Mouse (Mus musculus): Measurements from ENCODE around the gene Ppp1cb. TPM values are rescaled to one million over a fixed set of nuclear protein-coding genes. Genes with fewer than 3 reads are reported as not detected.

Ppp1cb gene
- total and polyA plus RNA-seq, 3 experiments: 13.7 to 250 (median 233) TPM

DNA sequence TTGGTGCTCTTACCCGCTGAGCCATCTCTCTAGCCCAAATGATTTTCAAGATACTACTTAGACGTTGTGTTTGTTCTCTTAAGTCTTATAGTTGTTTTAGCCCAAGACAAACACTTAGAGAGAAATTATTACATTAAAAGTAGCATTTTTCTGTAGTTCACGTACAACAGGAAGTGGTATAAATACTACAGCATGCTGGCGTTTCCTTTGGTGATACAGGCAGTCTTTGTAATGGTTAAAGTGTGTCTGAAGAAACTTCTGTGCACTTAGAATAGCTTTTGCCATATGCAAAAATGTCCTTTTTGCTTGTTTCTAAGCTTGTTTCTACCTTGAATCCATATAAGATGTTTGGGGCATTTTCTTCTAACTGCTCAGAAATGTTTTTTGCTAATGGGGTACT is 20.3 kb downstream of the Ppp1cb start:
- DNase-seq (ENCODE audit: low spot score): no peak
- peaks cover 66% of the 10 kb centered on the region for H3K36me3 ChIP-seq (replicated peaks)
- peaks cover 4% of the 10 kb centered on the region for H3K4me1 ChIP-seq (ENCODE audit: insufficient read depth, low read depth, low read length)

DNA sequence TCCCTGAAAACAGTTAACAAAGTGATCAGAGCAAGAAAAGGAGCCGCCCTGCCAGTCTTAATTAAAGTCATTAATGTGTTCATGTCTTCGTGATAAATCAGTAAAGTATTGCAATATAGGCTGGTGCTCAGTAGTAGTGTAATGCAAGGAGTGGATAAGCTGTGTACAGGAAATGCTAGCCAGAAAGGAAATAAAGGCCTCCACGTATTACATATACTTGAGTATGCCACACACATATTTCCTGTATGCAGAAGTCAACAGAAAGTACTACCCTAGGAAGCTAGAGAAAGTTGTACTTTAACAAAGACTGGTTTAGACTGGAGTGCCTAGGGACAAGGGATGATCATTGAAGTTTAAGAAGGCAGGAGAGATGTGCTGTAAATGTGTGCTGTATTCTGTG is 26.8 kb downstream of the Ppp1cb start:
- DNase-seq (ENCODE audit: low spot score) (no peak), ATAC-seq (ENCODE audit: extremely low read depth, insufficient number of reproducible peaks, low FRiP score, poor library complexity, severe bottlenecking) (no peak)
- H3K9me3 ChIP-seq (replicated peaks): no peaks in the 10 kb centered on the region
- TF ChIP-seq TAL1 (conservative IDR thresholded peaks at IDR 0.05; ENCODE audit: low read depth, low read length) (no peak), POLR2AphosphoS5 (IDR thresholded peaks at IDR 0.05; ENCODE audit: insufficient replicate concordance, low read depth, low read length) (no peak), GATA2 (IDR thresholded peaks at IDR 0.05; ENCODE audit: borderline replicate concordance, low read depth, low read length) (no peak), GATA1 (IDR thresholded peaks at IDR 0.05; ENCODE audit: borderline replicate concordance, low read length) (no peak), CTCF (IDR thresholded peaks at IDR 0.05; ENCODE audit: low read depth, low read length) (no peak)
- no peak overlapping the region for H3K4me3 ChIP-seq (ENCODE audit: low read depth, low read length)
- H3K36me3 ChIP-seq (replicated peaks): peaks cover 89% of the 10 kb centered on the region
- H3K4me1 ChIP-seq (ENCODE audit: insufficient read depth, low read depth, low read length): no peaks in the 10 kb centered on the region; the same call in 1 of the 2 replicates
- no peaks in the 10 kb centered on the region for H3K27me3 ChIP-seq (ENCODE audit: insufficient read depth, low read length)

More for the DNA sequence above, 20.3 kb downstream of the Ppp1cb start:
- no peak overlapping the region for H3K4me3 ChIP-seq (ENCODE audit: low read depth, low read length)
- TF ChIP-seq GATA1 (IDR thresholded peaks at IDR 0.05; ENCODE audit: borderline replicate concordance, low read length): no peak
- no peak for TF ChIP-seq GATA2 (IDR thresholded peaks at IDR 0.05; ENCODE audit: borderline replicate concordance, low read depth, low read length)
- no peak for TF ChIP-seq POLR2AphosphoS5 (IDR thresholded peaks at IDR 0.05; ENCODE audit: insufficient replicate concordance, low read depth, low read length)
- no peak for TF ChIP-seq TAL1 (conservative IDR thresholded peaks at IDR 0.05; ENCODE audit: low read depth, low read length)
- TF ChIP-seq CTCF (IDR thresholded peaks at IDR 0.05; ENCODE audit: low read depth, low read length): no peak
- H3K27me3 ChIP-seq (ENCODE audit: insufficient read depth, low read length): no peaks in the 10 kb centered on the region
- ATAC-seq (ENCODE audit: extremely low read depth, insufficient number of reproducible peaks, low FRiP score, poor library complexity, severe bottlenecking): no peak
- H3K9me3 ChIP-seq (replicated peaks): no peaks in the 10 kb centered on the region

GRCm38 (mm10) chr5:32488044-32488443 is 29.4 kb downstream of the Ppp1cb start:
- ATAC-seq (ENCODE audit: extremely low read depth, insufficient number of reproducible peaks, low FRiP score, poor library complexity, severe bottlenecking): no peak
- DNase-seq (ENCODE audit: low spot score): no peak
- Histone ChIP-seq H3K4me3 (ENCODE audit: low read depth, low read length) (no peak overlapping the region), H3K27me3 (ENCODE audit: insufficient read depth, low read length) (no peaks in the 10 kb centered on the region), H3K4me1 (ENCODE audit: insufficient read depth, low read depth, low read length) (no peaks in the 10 kb centered on the region), H3K9me3 (replicated peaks) (no peaks in the 10 kb centered on the region), H3K36me3 (replicated peaks) (peaks cover 82% of the 10 kb centered on the region)
- TF ChIP-seq CTCF (IDR thresholded peaks at IDR 0.05; ENCODE audit: low read depth, low read length) (no peak), TAL1 (conservative IDR thresholded peaks at IDR 0.05; ENCODE audit: low read depth, low read length) (no peak), GATA2 (IDR thresholded peaks at IDR 0.05; ENCODE audit: borderline replicate concordance, low read depth, low read length) (no peak), GATA1 (IDR thresholded peaks at IDR 0.05; ENCODE audit: borderline replicate concordance, low read length) (no peak), POLR2AphosphoS5 (IDR thresholded peaks at IDR 0.05; ENCODE audit: insufficient replicate concordance, low read depth, low read length) (no peak)

GRCm38 (mm10) chr5:32494084-32494700 is 35.5 kb downstream of the Ppp1cb start:
- DNase-seq (ENCODE audit: low spot score) (no peak), ATAC-seq (ENCODE audit: extremely low read depth, insufficient number of reproducible peaks, low FRiP score, poor library complexity, severe bottlenecking) (no peak)
- Histone ChIP-seq H3K27me3 (ENCODE audit: insufficient read depth, low read length) (no peaks in the 10 kb centered on the region), H3K9me3 (replicated peaks) (no peaks in the 10 kb centered on the region), H3K36me3 (replicated peaks) (peaks cover 60% of the 10 kb centered on the region), H3K4me3 (ENCODE audit: low read depth, low read length) (no peak overlapping the region), H3K4me1 (ENCODE audit: insufficient read depth, low read depth, low read length) (no peaks in the 10 kb centered on the region)
- no peak for TF ChIP-seq GATA2 (IDR thresholded peaks at IDR 0.05; ENCODE audit: borderline replicate concordance, low read depth, low read length)
- TF ChIP-seq GATA1 (IDR thresholded peaks at IDR 0.05; ENCODE audit: borderline replicate concordance, low read length): no peak
- TF ChIP-seq TAL1 (conservative IDR thresholded peaks at IDR 0.05; ENCODE audit: low read depth, low read length): no peak
- no peak for TF ChIP-seq CTCF (IDR thresholded peaks at IDR 0.05; ENCODE audit: low read depth, low read length)
- no peak for TF ChIP-seq POLR2AphosphoS5 (IDR thresholded peaks at IDR 0.05; ENCODE audit: insufficient replicate concordance, low read depth, low read length)

- Histone ChIP-seq H3K27me3 (ENCODE audit: insufficient read depth, low read length) (no peaks in the 10 kb centered on the region), H3K4me1 (ENCODE audit: insufficient read depth, low read depth, low read length) (no peaks in the 10 kb centered on the region), H3K36me3 (replicated peaks) (peaks cover 22% of the 10 kb centered on the region), H3K9me3 (replicated peaks) (no peaks in the 10 kb centered on the region), H3K4me3 (ENCODE audit: low read depth, low read length) (no peak overlapping the region)
- no peak for ATAC-seq (ENCODE audit: extremely low read depth, insufficient number of reproducible peaks, low FRiP score, poor library complexity, severe bottlenecking)
- no peak for DNase-seq (ENCODE audit: low spot score)
- TF ChIP-seq GATA2 (IDR thresholded peaks at IDR 0.05; ENCODE audit: borderline replicate concordance, low read depth, low read length) (no peak), GATA1 (IDR thresholded peaks at IDR 0.05; ENCODE audit: borderline replicate concordance, low read length) (no peak), TAL1 (conservative IDR thresholded peaks at IDR 0.05; ENCODE audit: low read depth, low read length) (no peak), POLR2AphosphoS5 (IDR thresholded peaks at IDR 0.05; ENCODE audit: insufficient replicate concordance, low read depth, low read length) (no peak), CTCF (IDR thresholded peaks at IDR 0.05; ENCODE audit: low read depth, low read length) (no peak)
Measured at GRCm38 (mm10) chr5:32508766-32509165, 50.1 kb downstream of the Ppp1cb start.

- Histone ChIP-seq H3K27me3 (ENCODE audit: insufficient read depth, low read length) (no peaks in the 10 kb centered on the region), H3K9me3 (replicated peaks) (no peaks in the 10 kb centered on the region), H3K4me3 (ENCODE audit: low read depth, low read length) (no peak overlapping the region), H3K36me3 (replicated peaks) (peaks cover 2% of the 10 kb centered on the region), H3K4me1 (ENCODE audit: insufficient read depth, low read depth, low read length) (no peaks in the 10 kb centered on the region)
- DNase-seq (ENCODE audit: low spot score) (no peak), ATAC-seq (ENCODE audit: extremely low read depth, insufficient number of reproducible peaks, low FRiP score, poor library complexity, severe bottlenecking) (no peak)
- TF ChIP-seq CTCF (IDR thresholded peaks at IDR 0.05; ENCODE audit: low read depth, low read length): no peak
- no peak for TF ChIP-seq TAL1 (conservative IDR thresholded peaks at IDR 0.05; ENCODE audit: low read depth, low read length)
- no peak for TF ChIP-seq GATA2 (IDR thresholded peaks at IDR 0.05; ENCODE audit: borderline replicate concordance, low read depth, low read length)
- no peak for TF ChIP-seq GATA1 (IDR thresholded peaks at IDR 0.05; ENCODE audit: borderline replicate concordance, low read length)
Measured at GRCm38 (mm10) chr5:32520381-32520780, 61.7 kb downstream of the Ppp1cb start.
